Comparison of ENCODE assay signal across 9 mouse cellular contexts in the genomic region with DNA sequence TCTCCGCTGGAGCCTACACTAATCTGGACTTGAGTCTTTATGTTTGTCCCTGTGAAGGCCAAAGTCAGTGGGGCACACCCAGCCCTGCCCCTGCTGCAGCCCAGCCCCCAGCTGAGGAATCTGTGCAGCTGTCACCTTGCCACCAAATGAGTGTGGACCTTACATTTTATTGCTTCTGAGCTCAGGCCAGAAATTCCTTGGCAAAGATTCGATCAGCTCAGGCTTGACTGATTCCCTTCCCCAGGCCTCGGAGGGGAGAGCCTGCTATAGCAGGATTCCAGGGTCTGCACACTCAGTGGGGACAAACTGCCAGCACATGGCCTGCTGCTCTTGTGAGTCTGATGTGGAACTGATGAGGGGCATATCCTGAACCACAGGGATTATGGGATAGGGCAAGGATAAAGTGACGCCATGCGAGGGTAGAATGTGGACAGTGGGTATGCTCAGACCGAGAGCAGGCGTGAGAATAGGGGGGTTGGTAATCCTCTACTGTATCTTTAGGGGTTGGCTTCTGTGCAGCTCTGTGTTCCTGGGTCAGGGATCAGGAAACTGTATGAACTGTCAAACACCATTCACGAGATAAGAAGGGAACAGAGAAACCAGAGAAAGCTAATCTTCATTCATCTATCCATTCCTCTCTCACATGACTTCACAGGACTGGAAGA. TPM values are rescaled to one million over a fixed set of nuclear protein-coding genes. Genes with fewer than 3 reads are reported as not detected.
DNase-seq lines count a peak whose midpoint lies in the region; ATAC-seq and TF ChIP-seq lines count a peak whose summit lies in the region.
"Had no signal": no experiment of that assay in that cellular context is flagged by ENCODE, and none has a peak within 500 bp of the region (broad histone marks: within the 10 kb centered on the region; RNA-seq: fewer than 3 reads in every experiment).

No protein-coding gene starts in this region.

- DNase-seq in heart, postnatal 4 days: peak; percentile 61
- no peak for DNase-seq in heart, adult 18-20 months
- peak; percentile 42 for DNase-seq in adipocyte (ENCODE audit: low spot score)
- peak; percentile 64 for DNase-seq in hindbrain, postnatal 0 days (ENCODE audit: low spot score)
- DNase-seq in layer of hippocampus, postnatal 14 days (ENCODE audit: low spot score in 2 of 2): no peak
- DNase-seq in spleen, postnatal 14 days (ENCODE audit: low spot score in 2 of 2): no peak
- DNase-seq in left cerebral cortex, adult 11 months (ENCODE audit: low spot score): no peak

- H3K4me3 ChIP-seq in hindbrain, postnatal 0 days (ENCODE audit: low read length): no peak overlapping the region
- no peak overlapping the region for H3K4me3 ChIP-seq in limb, embryonic 15.5 days

- no peaks in the 10 kb centered on the region for H3K36me3 ChIP-seq in hindbrain, postnatal 0 days (ENCODE audit: insufficient read depth, low read length)
- no peaks in the 10 kb centered on the region for H3K36me3 ChIP-seq in limb, embryonic 15.5 days

- no peaks in the 10 kb centered on the region for H3K4me1 ChIP-seq in hindbrain, postnatal 0 days (ENCODE audit: insufficient read depth, low read length)
- H3K4me1 ChIP-seq in limb, embryonic 15.5 days: peaks cover 17% of the 10 kb centered on the region

- H3K27me3 ChIP-seq in hindbrain, postnatal 0 days (ENCODE audit: insufficient read depth, low read length): no peaks in the 10 kb centered on the region
- H3K27me3 ChIP-seq in limb, embryonic 15.5 days: no peaks in the 10 kb centered on the region

- ATAC-seq in hindbrain, postnatal 0 days: peak; percentile 88
- peak; percentile 82 for ATAC-seq in limb, embryonic 15.5 days (ENCODE audit: insufficient number of reproducible peaks, low FRiP score, low TSS enrichment, low read depth)

- no peak overlapping the region for H3K4me2 ChIP-seq in hindbrain, postnatal 0 days (ENCODE audit: low read depth, low read length)
- H3K4me2 ChIP-seq in limb, embryonic 15.5 days: no peak overlapping the region

- 0 out of 2 replicates have a peak overlapping the region, but pooled peaks have one; percentile 32 for H3K27ac ChIP-seq in hindbrain, postnatal 0 days
- peak overlapping the region; percentile 82 for H3K27ac ChIP-seq in limb, embryonic 15.5 days

- H3K9ac ChIP-seq in hindbrain, postnatal 0 days (replicated peaks; ENCODE audit: low read length): no peak overlapping the region
- H3K9ac ChIP-seq in limb, embryonic 15.5 days: no peak overlapping the region

- H3K9me3 ChIP-seq in hindbrain, postnatal 0 days (ENCODE audit: low read length): no peaks in the 10 kb centered on the region
- H3K9me3 ChIP-seq in limb, embryonic 15.5 days: no peaks in the 10 kb centered on the region

- TF ChIP-seq CTCF in hindbrain, postnatal 0 days (IDR thresholded peaks at IDR 0.05; ENCODE audit: low read depth): no peak

- 50% methylated on average over 8 of the region's 8 CpGs for WGBS in hindbrain, postnatal 0 days
- 40% methylated on average over 8 of the region's 8 CpGs for WGBS in limb, embryonic 15.5 days

RNA-seq across cellular contexts. Expression of a gene that starts 10.6 kb away (rescaled TPM):
- 100 to 1,000 TPM; 233 to 234 TPM for total RNA-seq in heart, postnatal 4 days (2021)
- 10 to 100 TPM; 39.9 to 43.1 TPM for total RNA-seq in heart, adult 18-20 months (2021)
- 40.2 and 53.2 TPM in 2 replicates for total RNA-seq in hindbrain, postnatal 0 days (2014; rRNA removed)
- polyA plus RNA-seq in hindbrain, postnatal 0 days (2015; fragmentation: Nextera tagmentation; extraction: Ambion mirVana): 7.8 and 8.6 TPM in 2 replicates
- polyA plus RNA-seq in limb, embryonic 15.5 days (2015; fragmentation: Nextera tagmentation; extraction: Ambion mirVana): 244 and 369 TPM in 2 replicates
- 1 to 10 TPM; 2.8 to 6.2 TPM for total RNA-seq in layer of hippocampus, postnatal 14 days (2021)

RNA-seq across cellular contexts. Expression of a gene that starts 41.6 kb away (rescaled TPM):
- total RNA-seq in heart, postnatal 4 days (2021): not detected
- total RNA-seq in heart, adult 18-20 months (2021): not detected
- 0.10 TPM in 1 of 2 replicates, not detected in the other for total RNA-seq in hindbrain, postnatal 0 days (2014; rRNA removed)
- not detected in 2 replicates for polyA plus RNA-seq in hindbrain, postnatal 0 days (2015; fragmentation: Nextera tagmentation; extraction: Ambion mirVana)
- polyA plus RNA-seq in limb, embryonic 15.5 days (2015; fragmentation: Nextera tagmentation; extraction: Ambion mirVana): 2.6 and 3.4 TPM in 2 replicates
- total RNA-seq in layer of hippocampus, postnatal 14 days (2021): under 1 TPM; 0.41 to 0.60 TPM
- polyA plus RNA-seq: embryonic facial prominence, embryonic 11.5 days had no signal

Comparison
In these comparisons a context has a peak if more than half of its experiments do, and no peak if none do; other contexts are left out.
1. DNase-seq: peak in heart, postnatal 4 days (single experiment), adipocyte (single experiment) and hindbrain, postnatal 0 days (single experiment); none in heart, adult 18-20 months (0 of 2), layer of hippocampus, postnatal 14 days (0 of 2), spleen, postnatal 14 days (0 of 2) and left cerebral cortex, adult 11 months (single experiment).